Comparison of ENCODE assay signal across 15 mouse cellular contexts in the genomic region with DNA sequence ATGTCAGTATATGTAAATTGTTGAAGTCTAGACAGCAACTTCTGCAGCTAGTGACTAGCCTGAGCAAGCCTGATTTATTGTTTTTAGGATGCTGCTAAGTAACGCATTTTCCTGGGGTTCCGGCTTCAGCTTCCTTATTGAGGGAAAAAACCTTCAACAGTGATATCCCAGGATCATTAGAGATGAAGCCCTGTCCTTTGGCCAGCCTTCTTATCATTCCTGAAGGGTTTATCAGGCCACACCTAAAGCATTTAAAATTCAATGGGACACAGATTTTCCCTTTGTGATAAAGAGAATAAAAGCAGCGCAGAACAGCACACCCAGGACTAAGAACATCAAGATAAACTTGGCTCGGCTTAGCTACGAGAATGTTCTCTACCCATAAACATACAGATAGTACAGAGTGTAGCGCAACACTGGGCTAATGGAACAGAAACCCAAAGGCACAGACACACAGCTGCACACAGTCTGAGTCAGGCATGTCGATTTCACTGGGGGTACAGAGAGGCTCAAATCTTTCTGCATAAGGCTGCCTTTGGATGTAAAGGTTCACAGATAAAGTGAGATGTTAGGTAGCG. TPM values are rescaled to one million over a fixed set of nuclear protein-coding genes. Genes with fewer than 3 reads are reported as not detected.
DNase-seq lines count a peak whose midpoint lies in the region; ATAC-seq and TF ChIP-seq lines count a peak whose summit lies in the region.
"Had no signal": no experiment of that assay in that cellular context is flagged by ENCODE, and none has a peak within 500 bp of the region (broad histone marks: within the 10 kb centered on the region; RNA-seq: fewer than 3 reads in every experiment).

No protein-coding gene starts in this region.

- WGBS in heart, embryonic 13.5 days: 49% methylated on average over 8 of the region's 8 CpGs
- WGBS in heart, embryonic 12.5 days: 59% methylated on average over 8 of the region's 8 CpGs
- 56% methylated on average over 8 of the region's 8 CpGs for WGBS in lung, postnatal 0 days
- 16% methylated on average over 8 of the region's 8 CpGs for WGBS in intestine, postnatal 0 days
- 28% methylated on average over 8 of the region's 8 CpGs for WGBS in stomach, postnatal 0 days
- 88% methylated on average over 8 of the region's 8 CpGs for WGBS in midbrain, embryonic 15.5 days

- peaks cover 65% of the 10 kb centered on the region for H3K4me1 ChIP-seq in heart, embryonic 13.5 days
- H3K4me1 ChIP-seq in heart, embryonic 12.5 days (replicated peaks): peaks cover 61% of the 10 kb centered on the region
- no peaks in the 10 kb centered on the region; the same call in 1 of the 2 replicates for H3K4me1 ChIP-seq in lung, postnatal 0 days (ENCODE audit: insufficient read depth, low read depth, low read length)
- 0 out of 2 replicates have a peak, but pooled peaks cover 14% of the 10 kb centered on the region for H3K4me1 ChIP-seq in intestine, postnatal 0 days (replicated peaks; ENCODE audit: control insufficient read depth, insufficient read depth, low read length)
- H3K4me1 ChIP-seq in stomach, postnatal 0 days (replicated peaks; ENCODE audit: control insufficient read depth, insufficient read depth): peaks cover 4% of the 10 kb centered on the region; the same call in 1 of the 2 replicates
- no peaks in the 10 kb centered on the region for H3K4me1 ChIP-seq in midbrain, embryonic 15.5 days

- no peaks in the 10 kb centered on the region for H3K9me3 ChIP-seq in heart, embryonic 13.5 days
- no peaks in the 10 kb centered on the region for H3K9me3 ChIP-seq in heart, embryonic 12.5 days (replicated peaks)
- no peaks in the 10 kb centered on the region for H3K9me3 ChIP-seq in lung, postnatal 0 days (ENCODE audit: low read length)
- H3K9me3 ChIP-seq in intestine, postnatal 0 days (ENCODE audit: control insufficient read depth): no peaks in the 10 kb centered on the region
- H3K9me3 ChIP-seq in stomach, postnatal 0 days (ENCODE audit: control insufficient read depth, low read length): no peaks in the 10 kb centered on the region
- H3K9me3 ChIP-seq in midbrain, embryonic 15.5 days: no peaks in the 10 kb centered on the region
- H3K9me3 ChIP-seq: midbrain, embryonic 13.5 days had no signal

- no peaks in the 10 kb centered on the region for H3K27me3 ChIP-seq in heart, embryonic 13.5 days (replicated peaks)
- H3K27me3 ChIP-seq in heart, embryonic 12.5 days (replicated peaks): no peaks in the 10 kb centered on the region
- no peaks in the 10 kb centered on the region for H3K27me3 ChIP-seq in lung, postnatal 0 days (replicated peaks; ENCODE audit: insufficient read depth, low read length)
- no peaks in the 10 kb centered on the region for H3K27me3 ChIP-seq in intestine, postnatal 0 days (replicated peaks; ENCODE audit: control insufficient read depth, insufficient read depth, low read length)
- no peaks in the 10 kb centered on the region for H3K27me3 ChIP-seq in stomach, postnatal 0 days (ENCODE audit: control insufficient read depth, insufficient read depth, low read length)
- no peaks in the 10 kb centered on the region for H3K27me3 ChIP-seq in midbrain, embryonic 15.5 days (replicated peaks)
- H3K27me3 ChIP-seq: midbrain, embryonic 13.5 days had no signal

- DNase-seq in lung, postnatal 0 days (ENCODE audit: low spot score): peak; percentile 63
- DNase-seq in lung, postnatal 4 days: no peak
- no peak for DNase-seq in stomach, postnatal 0 days (ENCODE audit: low spot score)
- DNase-seq in left cerebral cortex, postnatal 14 days (ENCODE audit: low spot score in 2 of 2): no peak
- DNase-seq: adrenal gland, postnatal 36 days; cerebellum, postnatal 10 days; thymus, adult 2 months had no signal

- peak overlapping the region; percentile 36 for H3K27ac ChIP-seq in heart, embryonic 13.5 days (replicated peaks)
- no peak overlapping the region for H3K27ac ChIP-seq in heart, embryonic 12.5 days (ENCODE audit: poor library complexity, severe bottlenecking)
- H3K27ac ChIP-seq in lung, postnatal 0 days (ENCODE audit: low read length): no peak overlapping the region
- H3K27ac ChIP-seq in intestine, postnatal 0 days (ENCODE audit: low read depth, low read length): peak overlapping the region; percentile 90
- H3K27ac ChIP-seq in stomach, postnatal 0 days (replicated peaks): peak overlapping the region; percentile 56
- no peak overlapping the region for H3K27ac ChIP-seq in midbrain, embryonic 15.5 days
- H3K27ac ChIP-seq: hindbrain, postnatal 0 days; midbrain, embryonic 13.5 days had no signal

- TF ChIP-seq CTCF in lung, postnatal 0 days (IDR thresholded peaks at IDR 0.05): no peak
- TF ChIP-seq CTCF in intestine, postnatal 0 days (IDR thresholded peaks at IDR 0.05; ENCODE audit: low read depth): no peak
- no peak for TF ChIP-seq CTCF in stomach, postnatal 0 days (IDR thresholded peaks at IDR 0.05; ENCODE audit: low read depth)

- no peak for ATAC-seq in heart, embryonic 13.5 days (ENCODE audit: extremely low read depth, insufficient number of reproducible peaks, low FRiP score, low TSS enrichment)
- no peak for ATAC-seq in heart, embryonic 12.5 days (ENCODE audit: insufficient number of reproducible peaks, low FRiP score)
- peak; percentile 65 for ATAC-seq in lung, postnatal 0 days
- ATAC-seq in intestine, postnatal 0 days: peak; percentile 69
- ATAC-seq in stomach, postnatal 0 days (ENCODE audit: low FRiP score, low TSS enrichment): peak; percentile 48; the same call in 1 of the 2 replicates
- no peak for ATAC-seq in midbrain, embryonic 15.5 days (replicated peaks)
- ATAC-seq: forebrain, embryonic 16.5 days; hindbrain, postnatal 0 days; midbrain, embryonic 13.5 days had no signal

- intact Hi-C loops in left cerebral cortex, postnatal 14 days (cut with DNase I): no loop called here

- H3K4me3 ChIP-seq in heart, embryonic 13.5 days: no peak overlapping the region
- H3K4me3 ChIP-seq in heart, embryonic 12.5 days: no peak overlapping the region
- no peak overlapping the region for H3K4me3 ChIP-seq in lung, postnatal 0 days (ENCODE audit: low read depth, low read length)
- H3K4me3 ChIP-seq in intestine, postnatal 0 days (ENCODE audit: low read depth, low read length): no peak overlapping the region
- no peak overlapping the region for H3K4me3 ChIP-seq in stomach, postnatal 0 days (ENCODE audit: low read depth, low read length)
- no peak overlapping the region for H3K4me3 ChIP-seq in midbrain, embryonic 15.5 days
- H3K4me3 ChIP-seq: erythroblast, embryonic 14.5 days; midbrain, embryonic 13.5 days had no signal

- H3K4me2 ChIP-seq in heart, embryonic 13.5 days: no peak overlapping the region
- H3K4me2 ChIP-seq in heart, embryonic 12.5 days: no peak overlapping the region
- no peak overlapping the region for H3K4me2 ChIP-seq in lung, postnatal 0 days (replicated peaks; ENCODE audit: low read depth, low read length)
- peak overlapping the region; percentile 27 for H3K4me2 ChIP-seq in intestine, postnatal 0 days (replicated peaks; ENCODE audit: low read depth)
- H3K4me2 ChIP-seq in stomach, postnatal 0 days (replicated peaks; ENCODE audit: low read depth): no peak overlapping the region
- H3K4me2 ChIP-seq in midbrain, embryonic 15.5 days: no peak overlapping the region
- H3K4me2 ChIP-seq: midbrain, embryonic 13.5 days had no signal

- H3K9ac ChIP-seq in heart, embryonic 13.5 days: 0 out of 2 replicates have a peak overlapping the region, but pooled peaks have one; percentile 52
- no peak overlapping the region for H3K9ac ChIP-seq in heart, embryonic 12.5 days
- no peak overlapping the region for H3K9ac ChIP-seq in lung, postnatal 0 days (replicated peaks; ENCODE audit: low read depth)
- H3K9ac ChIP-seq in intestine, postnatal 0 days (ENCODE audit: low read depth, low read length): 0 out of 2 replicates have a peak overlapping the region, but pooled peaks have one; percentile 17
- peak overlapping the region; percentile 31; the same call in 1 of the 2 replicates for H3K9ac ChIP-seq in stomach, postnatal 0 days (ENCODE audit: low read length)
- no peak overlapping the region for H3K9ac ChIP-seq in midbrain, embryonic 15.5 days
- H3K9ac ChIP-seq: midbrain, embryonic 13.5 days had no signal

- TF ChIP-seq EP300 in lung, postnatal 0 days (IDR thresholded peaks at IDR 0.05): peak; percentile 83
- no peak for TF ChIP-seq EP300 in stomach, postnatal 0 days (optimal IDR thresholded peaks at IDR 0.05)

- H3K36me3 ChIP-seq in heart, embryonic 13.5 days: peaks cover 63% of the 10 kb centered on the region
- peaks cover 50% of the 10 kb centered on the region for H3K36me3 ChIP-seq in heart, embryonic 12.5 days
- no peaks in the 10 kb centered on the region for H3K36me3 ChIP-seq in lung, postnatal 0 days (ENCODE audit: insufficient read depth, low read length)
- peaks cover 51% of the 10 kb centered on the region for H3K36me3 ChIP-seq in intestine, postnatal 0 days (ENCODE audit: control insufficient read depth, insufficient read depth)
- 0 out of 2 replicates have a peak, but pooled peaks cover 2% of the 10 kb centered on the region for H3K36me3 ChIP-seq in stomach, postnatal 0 days (ENCODE audit: control insufficient read depth, insufficient read depth, low read length)
- peaks cover 9% of the 10 kb centered on the region; the same call in 1 of the 2 replicates for H3K36me3 ChIP-seq in midbrain, embryonic 15.5 days (replicated peaks)

RNA-seq across cellular contexts. Expression of a gene that starts 17.9 kb away (rescaled TPM):
- polyA plus RNA-seq in heart, embryonic 13.5 days (2015; fragmentation: Nextera tagmentation; extraction: Ambion mirVana): 142 and 151 TPM in 2 replicates
- polyA plus RNA-seq in heart, embryonic 12.5 days (2016; fragmentation: Nextera tagmentation; extraction: Ambion mirVana): 191 TPM in 2 replicates
- 109 and 112 TPM in 2 replicates for polyA plus RNA-seq in lung, postnatal 0 days (2015; fragmentation: Nextera tagmentation; extraction: Ambion mirVana)
- 333 and 357 TPM in 2 replicates for polyA plus RNA-seq in intestine, postnatal 0 days (2015; fragmentation: Nextera tagmentation; extraction: Ambion mirVana)
- 106 and 111 TPM in 2 replicates for polyA plus RNA-seq in stomach, postnatal 0 days (2015; fragmentation: Nextera tagmentation; extraction: Ambion mirVana)
- 124 and 125 TPM in 2 replicates for polyA plus RNA-seq in midbrain, embryonic 15.5 days (2015; fragmentation: Nextera tagmentation; extraction: Ambion mirVana)
- total RNA-seq in left cerebral cortex, postnatal 14 days (2021): 10 to 100 TPM; 97.3 to 97.5 TPM

Comparison
In these comparisons a context has a peak if more than half of its experiments do, and no peak if none do; other contexts are left out.
1. H3K27ac ChIP-seq: peak in heart, embryonic 13.5 days (single experiment), intestine, postnatal 0 days (single experiment) and stomach, postnatal 0 days (single experiment); none in heart, embryonic 12.5 days (single experiment), lung, postnatal 0 days (single experiment) and midbrain, embryonic 15.5 days (single experiment).
2. H3K9ac ChIP-seq: peak in heart, embryonic 13.5 days (single experiment), intestine, postnatal 0 days (single experiment) and stomach, postnatal 0 days (single experiment); none in heart, embryonic 12.5 days (single experiment), lung, postnatal 0 days (single experiment) and midbrain, embryonic 15.5 days (single experiment).
3. ATAC-seq: peak in lung, postnatal 0 days (single experiment), intestine, postnatal 0 days (single experiment) and stomach, postnatal 0 days (single experiment); none in heart, embryonic 13.5 days (single experiment), heart, embryonic 12.5 days (single experiment) and midbrain, embryonic 15.5 days (single experiment).